Mouse (Mus musculus) heart, embryonic 11.5 days (tissue): Measurements from ENCODE around the gene Olfr417. TPM values are rescaled to one million over a fixed set of nuclear protein-coding genes. Genes with fewer than 3 reads are reported as not detected.
"Not testable (repeated sequence)": the region's sequence is repeated elsewhere in the genome, so short reads cannot be mapped to it uniquely, and the experiment has no call there.

ENCODE experiments used
- ATAC-seq: fragments of 200-750 bp; cut with Nextera tagmentation; replicated peaks from 2 replicates; pipeline ENCODE4 v1.8.0; 2017; ENCODE audit warnings: moderate library complexity; ENCODE audit not compliant: insufficient number of reproducible peaks, low FRiP score, low TSS enrichment
- H3K27ac ChIP-seq: fragments of 300-500 bp; sonication (generic); 2 replicates; pipeline ENCODE4 v1.5.1; 2014; ENCODE audit warnings: mild to moderate bottlenecking, low read depth, low read length
- H3K27me3 ChIP-seq: fragments of 300-500 bp; sonication (generic); 2 replicates; pipeline ENCODE4 v1.6.1; 2014; ENCODE audit warnings: mild to moderate bottlenecking, low read length, mixed read lengths; ENCODE audit not compliant: control insufficient read depth, insufficient read depth
- H3K36me3 ChIP-seq: fragments of 300-500 bp; sonication (generic); 2 replicates; pipeline ENCODE4 v1.6.1; 2014; ENCODE audit warnings: mild to moderate bottlenecking, low read length, moderate library complexity, mixed read lengths; ENCODE audit not compliant: control insufficient read depth, insufficient read depth
- H3K4me1 ChIP-seq: fragments of 300-500 bp; sonication (generic); 2 replicates; pipeline ENCODE4 v1.6.1; 2014; ENCODE audit warnings: low read length; ENCODE audit not compliant: control insufficient read depth, insufficient read depth
- H3K4me2 ChIP-seq: fragments of 300-500 bp; sonication (generic); 2 replicates; pipeline ENCODE4 v1.6.1; 2014; ENCODE audit warnings: mild to moderate bottlenecking, moderate library complexity
- H3K4me3 ChIP-seq: fragments of 300-500 bp; sonication (generic); 2 replicates; pipeline ENCODE4 v1.5.1; 2014; ENCODE audit warnings: low read depth, low read length
- H3K9ac ChIP-seq: fragments of 300-500 bp; sonication (generic); 2 replicates; pipeline ENCODE4 v1.6.1; 2014; ENCODE audit warnings: mild to moderate bottlenecking, low read depth, low read length, moderate library complexity
- H3K9me3 ChIP-seq: fragments of 300-500 bp; sonication (generic); replicated peaks from 2 replicates; pipeline ENCODE4 v1.6.1; 2016; ENCODE audit warnings: low read length; ENCODE audit not compliant: control insufficient read depth
- WGBS: fragments of 180-500 bp; shearing (Covaris S2); extraction: QIAGEN DNeasy Blood & Tissue Kit; methylation state at CpG from one replicate; pipeline ENCODE4 v1.1.7; 2014; ENCODE audit not compliant: insufficient replicate concordance; 5-methylcytosine and 5-hydroxymethylcytosine counted together
- polyA plus RNA-seq: library from polyadenylated mRNA; unstranded; fragments of >200 nt; fragmentation: Nextera tagmentation; extraction: Ambion mirVana; gene quantifications from 2 replicates; pipeline ENCODE4 v1.2.1, GENCODE M21; 2014

Gene Olfr417
- not detected in 2 replicates for polyA plus RNA-seq

DNA sequence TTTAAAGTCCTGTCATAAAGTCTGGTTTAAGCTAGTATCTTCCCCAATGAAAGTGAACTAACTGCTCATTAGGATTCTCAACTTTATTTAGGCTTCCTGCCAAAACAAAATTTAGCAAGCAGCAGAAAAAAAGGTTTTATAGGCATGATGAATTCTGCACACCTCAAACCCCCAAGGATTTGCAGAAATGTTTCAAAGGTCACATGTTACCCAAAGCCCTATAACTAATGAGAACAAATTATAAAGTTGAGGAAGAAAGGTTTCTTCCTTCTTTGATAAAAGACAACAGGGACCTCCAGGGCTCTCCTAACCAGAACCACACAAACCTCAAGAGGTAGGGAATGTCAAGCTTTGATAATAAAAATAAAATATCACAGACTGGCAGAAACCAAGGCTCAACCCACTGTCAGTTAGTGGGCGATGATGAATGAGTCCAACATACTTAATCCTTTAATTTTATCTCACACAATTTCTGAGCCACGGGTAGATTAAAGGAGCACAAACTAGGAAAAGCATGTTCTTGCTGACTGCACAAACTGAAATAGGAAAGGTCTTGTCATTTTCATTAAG, at the start of gene Olfr417:
Gene Olfr417 (plus strand): TSS at position 241 of the 570 bp plus-strand sequence.
- H3K36me3 ChIP-seq = no peaks in the 10 kb centered on the region
- no peaks in the 10 kb centered on the region for H3K9me3 ChIP-seq
- H3K4me1 ChIP-seq = no peaks in the 10 kb centered on the region
- 60% methylated on average over 2 of the region's 2 CpGs for WGBS
- no peak for ATAC-seq
- H3K9ac ChIP-seq = no peak within 1 kb of the TSS
- H3K27me3 ChIP-seq = no peaks in the 10 kb centered on the region
- no peak within 1 kb of the TSS for H3K27ac ChIP-seq
- H3K4me2 ChIP-seq = no peak within 1 kb of the TSS
- H3K4me3 ChIP-seq = no peak within 1 kb of the TSS

DNA sequence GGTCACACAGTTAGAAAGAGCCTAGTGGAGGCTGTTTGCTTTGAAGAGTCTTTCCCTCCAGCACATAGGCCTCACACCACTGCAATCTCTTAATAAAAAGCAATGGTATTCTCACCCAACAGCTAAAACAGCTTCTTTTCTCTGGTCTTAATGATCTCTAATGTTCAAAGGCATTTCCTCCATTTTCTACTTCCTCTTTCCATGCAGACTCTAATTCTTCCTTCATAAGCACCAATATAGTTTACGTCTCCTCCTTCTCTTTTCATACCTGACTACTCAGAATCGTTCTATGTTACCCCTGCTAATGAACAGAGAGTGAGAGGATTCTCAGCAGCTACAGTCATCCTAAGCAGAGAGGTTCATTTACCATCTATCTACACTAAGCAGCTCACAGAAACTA, 47.6 kb upstream of the Olfr417 start:
- Histone ChIP-seq H3K9ac (no peak overlapping the region), H3K4me2 (no peak overlapping the region), H3K27ac (no peak overlapping the region), H3K4me1 (no peaks in the 10 kb centered on the region), H3K9me3 (no peaks in the 10 kb centered on the region), H3K27me3 (no peaks in the 10 kb centered on the region), H3K36me3 (no peaks in the 10 kb centered on the region), H3K4me3 (no peak overlapping the region)
- 75% methylated on average over 2 of the region's 2 CpGs for WGBS
- ATAC-seq = no peak

DNA sequence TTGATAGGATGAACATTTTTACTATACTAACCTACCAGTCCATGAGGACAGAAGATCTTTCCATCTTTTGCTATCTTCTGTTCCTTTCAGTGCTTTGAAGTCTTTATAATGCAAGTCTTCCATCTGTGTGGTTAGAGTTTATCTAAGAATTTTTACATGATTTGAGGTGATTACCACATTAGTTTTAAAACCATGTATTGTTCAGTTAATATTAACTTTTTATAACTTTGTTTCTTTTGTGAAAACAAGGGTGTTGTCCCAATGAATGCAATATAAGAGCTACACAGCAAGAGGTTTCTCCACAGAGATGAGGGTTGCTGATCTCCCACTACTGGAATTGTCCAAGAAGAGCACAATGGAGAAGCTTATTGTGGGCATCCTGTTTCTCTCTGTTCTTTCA, 34.7 kb upstream of the Olfr417 start, which contains the start of gene Mptx1:
Gene Mptx1 (plus strand): TSS at position 301 of the 400 bp plus-strand sequence.
- Histone ChIP-seq H3K36me3 (no peaks in the 10 kb centered on the region), H3K9me3 (no peaks in the 10 kb centered on the region), H3K27me3 (no peaks in the 10 kb centered on the region), H3K27ac (no peak within 1 kb of the TSS), H3K4me3 (no peak within 1 kb of the TSS), H3K4me2 (no peak within 1 kb of the TSS), H3K9ac (no peak within 1 kb of the TSS), H3K4me1 (no peaks in the 10 kb centered on the region)
- no peak for ATAC-seq

DNA sequence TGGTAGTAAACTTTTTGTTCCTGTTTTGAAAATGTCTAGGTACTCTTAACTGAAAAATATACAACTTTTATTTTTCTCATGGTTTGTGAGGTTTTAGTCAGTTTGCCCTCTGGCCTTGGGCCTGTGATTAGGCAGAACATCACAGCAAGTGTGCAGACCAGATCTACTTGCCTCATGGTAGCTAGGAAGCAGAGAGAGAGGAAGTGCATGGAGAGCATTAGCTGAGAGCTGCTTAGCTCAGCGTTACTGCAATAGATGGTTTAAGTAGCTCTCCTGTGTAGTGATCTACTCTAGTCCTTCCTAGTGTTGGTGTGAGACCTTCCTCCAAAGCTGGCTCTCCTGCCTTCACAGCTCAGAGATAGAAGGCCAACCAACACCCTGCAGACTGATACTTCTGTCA, 11.3 kb upstream of the Olfr417 start:
- not testable (repeated sequence) for H3K36me3 ChIP-seq, H3K4me2 ChIP-seq, H3K4me3 ChIP-seq, H3K27me3 ChIP-seq, H3K9ac ChIP-seq, H3K9me3 ChIP-seq, ATAC-seq, H3K4me1 ChIP-seq, H3K27ac ChIP-seq
- 70% methylated on average over 1 of the region's 1 CpGs for WGBS

DNA sequence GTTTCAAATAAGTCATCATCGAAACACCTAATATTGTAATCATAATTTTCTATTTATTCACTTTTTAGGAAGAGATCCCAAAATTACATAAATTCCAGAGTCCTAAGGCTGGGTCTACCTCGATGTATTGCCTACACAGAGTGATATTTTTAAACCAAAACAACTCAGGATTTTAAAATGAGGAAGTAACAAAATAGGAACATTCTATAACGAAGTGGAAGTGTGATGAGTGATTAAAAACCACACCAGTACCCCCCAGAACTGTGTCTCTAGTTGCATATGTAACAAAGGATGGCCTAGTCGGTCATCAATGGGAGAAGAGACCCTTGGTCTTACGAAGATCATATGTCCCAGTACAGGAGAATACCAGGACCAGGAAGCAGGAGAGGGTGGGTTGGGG, 10.3 kb upstream of the Olfr417 start:
- Histone ChIP-seq H3K9ac (no peak overlapping the region), H3K36me3 (no peaks in the 10 kb centered on the region), H3K27ac (no peak overlapping the region), H3K4me3 (no peak overlapping the region), H3K9me3 (no peaks in the 10 kb centered on the region), H3K4me1 (no peaks in the 10 kb centered on the region), H3K27me3 (no peaks in the 10 kb centered on the region), H3K4me2 (no peak overlapping the region)
- 67% methylated on average over 5 of the region's 5 CpGs for WGBS
- ATAC-seq = no peak

DNA sequence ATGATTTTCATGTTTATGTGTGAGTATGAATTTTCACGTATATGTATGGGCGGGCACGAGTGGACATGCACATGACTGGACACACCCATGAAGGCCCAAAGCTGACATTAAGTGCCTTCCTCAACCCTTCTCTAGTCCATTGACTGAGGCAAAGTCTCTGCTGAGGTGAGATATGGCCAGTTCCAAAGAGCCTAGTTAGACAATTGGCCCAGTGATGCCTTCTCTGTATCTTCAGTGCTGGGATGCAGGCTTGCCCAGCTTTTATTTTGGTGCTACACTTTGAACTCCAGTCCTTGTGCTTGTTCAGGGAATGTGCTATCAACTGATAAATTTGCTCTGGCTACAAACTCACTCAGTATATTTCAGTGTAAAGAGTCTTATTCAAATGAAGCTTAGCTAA, 8.9 kb downstream of the Olfr417 start:
- no peak overlapping the region for H3K27ac ChIP-seq
- WGBS = 93% methylated on average over 3 of the region's 3 CpGs
- H3K4me1 ChIP-seq = no peaks in the 10 kb centered on the region
- H3K4me3 ChIP-seq = no peak overlapping the region
- no peaks in the 10 kb centered on the region for H3K27me3 ChIP-seq
- H3K4me2 ChIP-seq = no peak overlapping the region
- H3K9me3 ChIP-seq = no peaks in the 10 kb centered on the region
- no peaks in the 10 kb centered on the region for H3K36me3 ChIP-seq
- ATAC-seq = no peak
- H3K9ac ChIP-seq = no peak overlapping the region

- ATAC-seq = no peak
- H3K27ac ChIP-seq = no peak within 1 kb of the TSS
- H3K36me3 ChIP-seq = no peaks in the 10 kb centered on the region
- no peak within 1 kb of the TSS for H3K4me2 ChIP-seq
- 87% methylated on average over 2 of the region's 2 CpGs for whole genome bisulfite sequencing
- H3K4me1 ChIP-seq = no peaks in the 10 kb centered on the region
- no peaks in the 10 kb centered on the region for H3K27me3 ChIP-seq
- no peak within 1 kb of the TSS for H3K9ac ChIP-seq
- H3K9me3 ChIP-seq = no peaks in the 10 kb centered on the region
- no peak within 1 kb of the TSS for H3K4me3 ChIP-seq
Measured at GRCm38 (mm10) chr1:174390746-174391145, 25.8 kb downstream of the Olfr417 start, which contains the start of gene Olfr248. Gene Olfr248, plus strand, starts transcription at chr1:174391046.

- WGBS = 48% methylated on average over 4 of the region's 4 CpGs
- no peak overlapping the region for H3K27ac ChIP-seq
- no peak overlapping the region for H3K4me3 ChIP-seq
- H3K4me2 ChIP-seq = no peak overlapping the region
- no peak for ATAC-seq
- no peaks in the 10 kb centered on the region for H3K36me3 ChIP-seq
- no peaks in the 10 kb centered on the region for H3K9me3 ChIP-seq
- no peaks in the 10 kb centered on the region for H3K4me1 ChIP-seq
- H3K9ac ChIP-seq = no peak overlapping the region
- no peaks in the 10 kb centered on the region for H3K27me3 ChIP-seq
Measured at GRCm38 (mm10) chr1:174422959-174423358, 58.0 kb downstream of the Olfr417 start.

DNA sequence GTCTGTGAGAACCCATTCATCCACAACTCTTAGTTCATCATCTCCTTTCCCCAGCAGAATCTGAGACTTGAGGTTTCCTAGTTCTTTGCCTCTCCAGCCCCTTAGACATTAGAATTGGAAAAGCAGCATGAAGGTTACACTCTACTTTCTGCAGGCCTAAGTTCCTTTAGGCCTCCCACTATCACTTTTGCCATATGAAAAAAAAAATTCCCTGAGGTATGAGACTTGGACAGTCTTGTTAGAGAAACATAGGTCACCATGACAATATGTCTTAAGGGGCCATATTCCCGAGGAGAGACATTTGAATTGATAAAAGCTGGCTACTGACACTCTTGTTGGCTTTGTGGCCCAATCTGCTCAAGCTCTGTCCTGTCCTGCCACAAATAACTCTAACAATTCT, 58.8 kb downstream of the Olfr417 start, which contains the start of gene Olfr414:
Gene Olfr414 (plus strand): TSS at position 301 of the 400 bp plus-strand sequence.
- no peak for ATAC-seq
- H3K9ac ChIP-seq = no peak within 1 kb of the TSS
- H3K27me3 ChIP-seq = no peaks in the 10 kb centered on the region
- no peak within 1 kb of the TSS for H3K4me3 ChIP-seq
- H3K27ac ChIP-seq = no peak within 1 kb of the TSS
- 52% methylated on average over 1 of the region's 1 CpGs for WGBS
- no peaks in the 10 kb centered on the region for H3K9me3 ChIP-seq
- no peaks in the 10 kb centered on the region for H3K36me3 ChIP-seq
- H3K4me2 ChIP-seq = no peak within 1 kb of the TSS
- H3K4me1 ChIP-seq = no peaks in the 10 kb centered on the region
